Mouse (Mus musculus) adrenal gland, postnatal 25 days (tissue): Measurements from ENCODE around the gene Dao. TPM values are rescaled to one million over a fixed set of nuclear protein-coding genes. Genes with fewer than 3 reads are reported as not detected.

Source experiments
- DNase-seq: peaks from one replicate; pipeline ENCODE4 v3.0.0; 2021; ENCODE audit warnings: mixed read lengths
- total RNA-seq: library from RNA; stranded (reverse); gene quantifications from 2 replicates; pipeline ENCODE4 v1.2.3, GENCODE M21; 2021

Dao gene
- total RNA-seq, 1 experiment from 2014 or later = not detected

DNA sequence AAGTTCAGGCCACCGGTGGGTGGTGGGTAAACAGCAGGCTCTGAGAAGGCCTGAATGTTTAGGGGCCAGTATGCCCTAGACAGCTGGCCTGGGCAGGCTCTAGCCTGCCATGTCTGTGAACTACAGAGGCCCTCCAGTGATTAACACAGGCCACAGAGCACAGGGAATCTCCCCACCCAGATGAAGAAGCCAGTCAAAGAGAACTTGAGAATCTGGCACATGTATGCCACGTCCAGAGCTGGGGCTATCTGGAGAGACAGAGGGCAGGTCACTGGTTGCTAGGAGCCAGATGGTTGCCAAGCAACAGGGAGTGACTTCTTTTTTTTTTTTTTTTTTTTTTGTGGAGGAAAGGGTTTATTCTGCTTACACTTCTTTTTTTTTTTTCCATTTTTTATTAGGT lies 68.8 kb downstream of the Dao start:
- no peak for DNase-seq

Other genes starting within 250 kb of the Dao start
- gene Sart3, start 231.2 kb upstream of the Dao start, total RNA-seq = 45.0 and 50.7 TPM in 2 replicates
- gene Iscu, start 231.0 kb upstream of the Dao start, total RNA-seq = 708 and 898 TPM in 2 replicates
- gene Tmem119, start 203.2 kb upstream of the Dao start, total RNA-seq = 5.4 and 7.7 TPM in 2 replicates
- gene Selplg, start 171.1 kb upstream of the Dao start, total RNA-seq = 1.5 and 3.3 TPM in 2 replicates
- gene Coro1c, start 94.9 kb upstream of the Dao start, total RNA-seq = 43.3 and 52.6 TPM in 2 replicates
- gene Ssh1, start 9.8 kb upstream of the Dao start, total RNA-seq = 18.9 and 22.7 TPM in 2 replicates
- 35.1 and 36.6 TPM in 2 replicates for gene Usp30, start 61.8 kb downstream of the Dao start, total RNA-seq
- 2.6 and 3.1 TPM in 2 replicates for gene Svop, start 87.9 kb downstream of the Dao start, total RNA-seq
- 12.0 and 12.1 TPM in 2 replicates for gene Alkbh2, start 124.5 kb downstream of the Dao start, total RNA-seq
- gene Ung, start 126.7 kb downstream of the Dao start, total RNA-seq = 6.7 and 15.0 TPM in 2 replicates
- 99.4 and 114 TPM in 2 replicates for gene Acacb, start 142.8 kb downstream of the Dao start, total RNA-seq